Mouse (Mus musculus): ENCODE results near the gene Nr2c1.

Gene Nr2c1

GRCm38 (mm10) chr10:94198482-94199405 is 50.9 kb downstream of the Nr2c1 start, which contains the start of gene Ndufa12:
Ndufa12 (plus strand) TSS chr10:94198720.
- intact Hi-C loops (cut with DNase I): no loop called here

DNA sequence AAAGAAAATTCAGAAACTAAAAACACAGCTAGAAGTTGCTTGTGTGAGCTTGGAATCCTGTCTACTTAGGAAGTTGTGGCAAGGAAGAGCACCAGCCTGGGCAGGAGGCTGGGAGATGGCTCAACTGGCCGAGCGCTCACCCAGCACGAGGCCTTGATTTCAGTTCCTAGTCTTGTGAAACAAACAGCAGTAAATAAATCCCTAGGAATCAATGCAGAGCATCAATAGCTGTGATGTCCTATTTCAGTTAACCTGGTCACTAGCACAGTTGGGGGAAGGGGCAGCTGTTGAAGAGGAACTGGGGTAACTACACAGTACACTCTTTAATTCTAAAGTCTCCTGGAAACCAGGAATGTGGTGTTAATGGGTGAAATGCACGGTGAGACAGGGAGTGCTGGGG is 57.1 kb downstream of the Nr2c1 start:
- intact Hi-C loops (cut with DNase I): no loop called here

DNA sequence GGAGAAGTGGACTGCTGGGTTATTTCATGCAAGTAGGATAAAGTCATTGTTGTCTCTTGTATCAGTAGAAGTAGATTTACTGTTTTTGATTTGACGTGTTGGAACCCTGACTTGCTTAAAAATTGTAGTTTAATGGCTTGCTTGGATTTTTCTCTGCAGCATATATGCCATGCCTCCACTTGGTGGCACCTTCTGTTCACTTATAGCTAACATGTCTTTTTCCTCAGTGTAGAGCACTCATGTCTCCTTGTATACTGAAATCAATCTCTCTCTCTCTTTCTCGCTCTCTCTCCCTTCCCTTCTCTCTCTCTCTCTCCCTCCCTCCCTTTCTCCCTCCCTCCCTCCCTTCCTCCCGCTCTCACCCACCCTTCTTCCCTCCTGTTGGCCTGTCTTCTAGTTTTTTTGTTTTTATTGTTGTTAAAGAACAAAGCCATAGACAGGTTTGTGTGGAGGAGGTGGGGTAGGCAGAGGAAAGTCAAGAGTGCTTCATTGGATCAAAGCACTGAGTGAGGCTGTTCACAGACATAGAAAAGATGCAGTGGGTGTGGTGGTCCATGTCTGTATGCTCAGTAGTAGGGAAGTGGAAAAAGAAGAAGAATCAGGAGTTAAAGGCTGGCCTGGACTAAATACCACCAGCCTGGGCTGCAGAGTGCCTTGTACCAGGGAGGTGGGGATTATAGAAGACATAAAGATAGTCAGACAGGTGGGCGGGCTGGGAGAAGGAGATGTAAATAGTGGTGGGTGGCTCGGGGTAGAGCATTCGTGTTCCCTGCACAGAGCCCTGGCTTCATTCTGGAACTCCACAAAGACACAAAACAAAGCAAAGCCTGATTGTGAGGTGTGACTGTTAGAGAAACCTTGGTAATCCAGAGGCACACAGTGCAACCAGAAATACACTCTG is 63.1 kb downstream of the Nr2c1 start:
- intact Hi-C loops (cut with DNase I): no loop called here

GRCm38 (mm10) chr10:94211725-94212124 is 63.9 kb downstream of the Nr2c1 start:
- intact Hi-C loops (cut with DNase I): no loop called here

DNA sequence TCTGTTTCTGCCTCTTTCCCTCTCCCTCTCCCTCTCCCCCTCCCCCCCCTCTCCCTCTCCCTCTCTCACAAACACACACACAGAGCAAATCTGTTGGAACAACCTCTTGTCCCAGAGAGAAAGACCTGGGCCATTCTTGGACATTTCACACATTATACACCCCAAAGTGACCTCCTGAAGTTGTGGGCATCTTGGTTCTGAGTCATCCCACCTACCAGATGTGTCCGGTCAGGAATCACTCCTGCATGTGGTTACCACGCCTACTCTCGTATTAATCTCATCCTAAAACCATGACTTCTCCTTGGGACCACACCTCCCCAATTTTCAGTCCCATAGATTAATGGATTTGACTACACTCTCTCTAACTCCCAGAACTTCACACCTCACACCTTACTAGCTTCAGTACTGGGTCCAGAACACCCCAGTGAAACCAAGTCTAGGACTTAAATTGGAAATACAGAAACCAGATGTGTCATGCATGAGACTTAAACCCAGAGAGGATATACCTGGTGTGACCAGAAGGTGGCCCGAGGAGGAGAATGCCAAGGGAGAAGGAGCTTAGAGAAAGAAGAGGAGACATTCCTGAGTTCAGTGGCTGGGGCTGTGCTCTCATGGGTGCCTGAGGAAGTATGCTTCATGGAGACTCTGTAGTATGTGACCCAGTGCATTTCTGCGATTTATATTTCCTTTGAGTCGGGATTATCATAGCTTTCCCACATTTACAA is 77.4 kb downstream of the Nr2c1 start:
- intact Hi-C loops (cut with DNase I): no loop called here

GRCm38 (mm10) chr10:94230172-94230981 is 82.6 kb downstream of the Nr2c1 start:
- intact Hi-C loops (cut with DNase I): no loop called here

DNA sequence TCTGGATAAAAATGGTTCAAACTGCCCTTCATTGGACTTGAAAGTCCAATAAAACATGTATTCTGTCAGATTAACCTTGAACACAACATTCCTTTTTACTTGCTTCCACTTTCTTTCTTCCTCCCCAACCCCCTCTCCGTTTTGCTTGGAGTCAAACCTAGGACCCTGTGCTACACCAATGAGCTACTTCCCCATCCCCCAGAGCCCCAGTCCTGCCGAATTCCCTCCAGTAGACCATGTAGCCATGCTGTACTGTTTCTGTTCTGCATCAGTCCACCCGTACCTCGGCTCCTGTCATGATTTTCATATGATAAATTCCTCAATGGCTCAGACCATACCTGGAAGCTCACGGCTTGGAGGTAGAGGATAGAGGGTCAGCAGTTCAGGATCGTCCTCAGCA is 83.2 kb downstream of the Nr2c1 start:
- intact Hi-C loops (cut with DNase I): no loop called here

- intact Hi-C loops (cut with DNase I): no loop called here
These were observed 87.4 kb downstream of the Nr2c1 start for GRCm38 (mm10) chr10:94235200-94235599.

DNA sequence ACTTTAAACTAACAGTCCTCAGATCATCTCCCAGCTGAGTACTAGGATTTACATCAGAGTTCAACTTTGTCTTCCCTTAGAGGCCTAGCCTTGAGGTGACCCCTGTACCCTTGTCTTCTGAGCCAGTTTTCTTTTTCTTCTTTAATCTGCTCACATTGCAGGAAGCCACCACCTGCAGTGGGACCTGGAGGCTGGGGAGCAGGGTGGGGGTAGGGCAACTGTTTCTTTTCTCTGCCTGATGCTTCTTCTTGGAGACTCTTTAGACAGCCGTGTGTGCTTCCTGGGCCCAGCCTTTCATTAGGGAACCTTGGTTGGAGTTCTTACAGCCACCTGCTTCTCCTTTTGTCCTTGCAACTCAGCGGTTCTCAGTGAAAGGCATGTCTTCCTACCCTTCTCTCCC is 93.5 kb downstream of the Nr2c1 start:
- intact Hi-C loops (cut with DNase I): no loop called here
